Mouse (Mus musculus) heart, embryonic 14.5 days (tissue): ENCODE measurements around the gene Mydgf. TPM values are rescaled to one million over a fixed set of nuclear protein-coding genes. Genes with fewer than 3 reads are reported as not detected.
A peak's percentile ranks its signal among the peaks of the same experiment; 100 is the strongest.

Experiments used
- ATAC-seq: fragments of 200-750 bp; cut with Nextera tagmentation; 2 replicates; pipeline ENCODE4 v1.8.0; 2017; ENCODE audit warnings: low read depth, moderate TSS enrichment; ENCODE audit not compliant: insufficient number of reproducible peaks, insufficient read depth, low FRiP score
- H3K27ac ChIP-seq, 2 experiments: fragments of 200-500 bp in 1 of 2; fragments of 300-500 bp in 1 of 2; sonication (generic) in 1 of 2; replicated peaks in 1 of 2; 2 replicates each; pipeline ENCODE4 v1.5.1; 2012 to 2014; ENCODE audit warnings: low read depth in 2 of 2, low read length in 2 of 2, control low read depth in 1 of 2, mild to moderate bottlenecking in 1 of 2, mixed read lengths in 1 of 2; ENCODE audit not compliant: control insufficient read depth in 1 of 2, insufficient read depth in 1 of 2
- H3K27me3 ChIP-seq: fragments of 300-500 bp; sonication (generic); 2 replicates; pipeline ENCODE4 v1.6.1; 2014; ENCODE audit warnings: mild to moderate bottlenecking, low read length, control low read depth; ENCODE audit not compliant: control insufficient read depth, insufficient read depth
- H3K36me3 ChIP-seq: fragments of 300-500 bp; sonication (generic); 2 replicates; pipeline ENCODE4 v1.6.1; 2014; ENCODE audit warnings: mild to moderate bottlenecking, control low read depth, low read length, mixed read lengths; ENCODE audit not compliant: control insufficient read depth, insufficient read depth
- H3K4me1 ChIP-seq, 2 experiments: fragments of 200-500 bp in 1 of 2; fragments of 300-500 bp in 1 of 2; sonication (generic) in 1 of 2; 2 replicates each; pipeline ENCODE4 v1.6.1; 2012 to 2014; ENCODE audit warnings: low read length in 2 of 2, control low read depth in 1 of 2, mixed read lengths in 1 of 2; ENCODE audit not compliant: control insufficient read depth in 2 of 2, insufficient read depth in 2 of 2
- H3K4me2 ChIP-seq: fragments of 300-500 bp; sonication (generic); 2 replicates; pipeline ENCODE4 v1.6.1; 2014; ENCODE audit warnings: mild to moderate bottlenecking, low read length
- H3K4me3 ChIP-seq, 2 experiments: fragments of 200-500 bp in 1 of 2; fragments of 300-500 bp in 1 of 2; sonication (generic) in 1 of 2; 2 replicates each; pipeline ENCODE4 v1.5.1; 2012 to 2014; ENCODE audit warnings: low read length in 2 of 2, mild to moderate bottlenecking in 2 of 2, control low read depth in 1 of 2, low read depth in 1 of 2, moderate library complexity in 1 of 2; ENCODE audit not compliant: control insufficient read depth in 1 of 2, insufficient read depth in 1 of 2
- H3K9ac ChIP-seq: fragments of 300-500 bp; sonication (generic); 2 replicates; pipeline ENCODE4 v1.6.1; 2014; ENCODE audit warnings: mild to moderate bottlenecking, low read length
- H3K9me3 ChIP-seq: fragments of 300-500 bp; sonication (generic); 2 replicates; pipeline ENCODE4 v1.6.1; 2016; ENCODE audit warnings: low read length, control low read depth; ENCODE audit not compliant: control insufficient read depth
- WGBS: fragments of 180-500 bp; shearing (Covaris S2); extraction: QIAGEN DNeasy Blood & Tissue Kit; methylation state at CpG from one replicate; pipeline ENCODE4 v1.1.7; 2014; 5-methylcytosine and 5-hydroxymethylcytosine counted together
- polyA plus RNA-seq: library from polyadenylated mRNA; unstranded; fragments of >200 nt; fragmentation: Nextera tagmentation; extraction: Ambion mirVana; gene quantifications from 2 replicates; pipeline ENCODE4 v1.2.1, GENCODE M21; 2014

Gene Mydgf
- polyA plus RNA-seq, 1 experiment from 2014 or later: 81.1 TPM

- no peak for ATAC-seq
- Histone ChIP-seq H3K27me3 (no peaks in the 10 kb centered on the region), H3K4me3 (no peak overlapping the region), H3K36me3 (peaks cover 98% of the 10 kb centered on the region), H3K9me3 (no peaks in the 10 kb centered on the region), H3K27ac (no peak overlapping the region), H3K4me1 (no peaks in the 10 kb centered on the region), H3K9ac (no peak overlapping the region), H3K4me2 (no peak overlapping the region)
- 84% methylated on average over 12 of the region's 12 CpGs for WGBS
These were observed 10.6 kb upstream of the Mydgf start for GRCm38 (mm10) chr17:56194357-56194756.

GRCm38 (mm10) chr17:56191266-56191665 lies 7.5 kb upstream of the Mydgf start:
- H3K4me1 ChIP-seq: no peaks in the 10 kb centered on the region
- WGBS: 74% methylated on average over 6 of the region's 6 CpGs
- no peak overlapping the region for H3K4me3 ChIP-seq
- H3K9me3 ChIP-seq: no peaks in the 10 kb centered on the region
- no peaks in the 10 kb centered on the region for H3K27me3 ChIP-seq
- no peak overlapping the region for H3K27ac ChIP-seq
- peaks cover 99% of the 10 kb centered on the region for H3K36me3 ChIP-seq
- no peak for ATAC-seq
- H3K4me2 ChIP-seq: no peak overlapping the region
- no peak overlapping the region for H3K9ac ChIP-seq

- Histone ChIP-seq H3K27me3 (no peaks in the 10 kb centered on the region), H3K27ac (peak overlapping the region; percentile 41 to 68), H3K9ac (peak overlapping the region; percentile 30; the same call in 1 of the 2 replicates), H3K4me1 (peaks cover 3 to 15% of the 10 kb centered on the region in 2 experiments), H3K36me3 (peaks cover 62% of the 10 kb centered on the region), H3K9me3 (no peaks in the 10 kb centered on the region), H3K4me3 (no peak overlapping the region), H3K4me2 (peak overlapping the region; percentile 11; the same call in 1 of the 2 replicates)
- ATAC-seq: 0 out of 2 replicates have a peak, but pooled peaks have one; percentile 7
- WGBS: 39% methylated on average over 11 of the region's 11 CpGs
These were observed 1.8 kb upstream of the Mydgf start for GRCm38 (mm10) chr17:56185281-56186141.

- ATAC-seq: peak; percentile 13; the same call in 1 of the 2 replicates
- Histone ChIP-seq H3K4me2 (peak overlapping the region; percentile 87), H3K9ac (peak overlapping the region; percentile 88), H3K4me1 (peaks cover 3 to 15% of the 10 kb centered on the region in 2 experiments), H3K4me3 (peak overlapping the region; percentile 88 to 95), H3K36me3 (peaks cover 61% of the 10 kb centered on the region), H3K9me3 (no peaks in the 10 kb centered on the region), H3K27ac (peak overlapping the region; percentile 55 to 59; a peak in 3 of 4 replicates), H3K27me3 (no peaks in the 10 kb centered on the region)
- WGBS: 0% methylated on average over 14 of the region's 14 CpGs
These were observed 604 bp downstream of the Mydgf start for GRCm38 (mm10) chr17:56182975-56183657.

GRCm38 (mm10) chr17:56175416-56175815 lies 8.3 kb downstream of the Mydgf start:
- no peak overlapping the region for H3K4me3 ChIP-seq
- H3K9ac ChIP-seq: no peak overlapping the region
- H3K27me3 ChIP-seq: no peaks in the 10 kb centered on the region
- H3K27ac ChIP-seq: no peak overlapping the region
- no peak overlapping the region for H3K4me2 ChIP-seq
- ATAC-seq: no peak
- H3K9me3 ChIP-seq: no peaks in the 10 kb centered on the region
- H3K4me1 ChIP-seq: no peaks in the 10 kb centered on the region
- peaks cover 68% of the 10 kb centered on the region for H3K36me3 ChIP-seq
- WGBS: 98% methylated on average over 3 of the region's 3 CpGs

GRCm38 (mm10) chr17:56173401-56174046 lies 10.2 kb downstream of the Mydgf start:
- 55% methylated on average over 10 of the region's 10 CpGs for WGBS
- Histone ChIP-seq H3K4me3 (no peak overlapping the region), H3K27me3 (no peaks in the 10 kb centered on the region), H3K27ac (no peak overlapping the region), H3K9me3 (no peaks in the 10 kb centered on the region), H3K9ac (no peak overlapping the region), H3K4me1 (0 out of 4 replicates have a peak, but pooled peaks cover 0 to 2% of the 10 kb centered on the region in 2 experiments), H3K4me2 (no peak overlapping the region), H3K36me3 (peaks cover 49% of the 10 kb centered on the region)
- ATAC-seq: no peak

- no peak overlapping the region for H3K4me3 ChIP-seq
- peaks cover 33% of the 10 kb centered on the region for H3K36me3 ChIP-seq
- H3K4me1 ChIP-seq: 0 out of 4 replicates have a peak, but pooled peaks cover 0 to 2% of the 10 kb centered on the region in 2 experiments
- H3K9me3 ChIP-seq: no peaks in the 10 kb centered on the region
- WGBS: 92% methylated on average over 17 of the region's 17 CpGs
- H3K27ac ChIP-seq: no peak overlapping the region
- ATAC-seq: no peak
- H3K27me3 ChIP-seq: no peaks in the 10 kb centered on the region
- no peak overlapping the region for H3K4me2 ChIP-seq
- H3K9ac ChIP-seq: no peak overlapping the region
These were observed 11.8 kb downstream of the Mydgf start for GRCm38 (mm10) chr17:56171881-56172280.
